Mouse (Mus musculus) right cerebral cortex, postnatal 36 days (tissue): Measurements from ENCODE around the gene Smim27.

Experiments
- DNase-seq, 2 experiments: peaks; one replicate each; pipeline ENCODE4 v3.0.0; 2022; ENCODE audit warnings: low spot score in 2 of 2, mixed read lengths in 1 of 2

Smim27 gene

DNA sequence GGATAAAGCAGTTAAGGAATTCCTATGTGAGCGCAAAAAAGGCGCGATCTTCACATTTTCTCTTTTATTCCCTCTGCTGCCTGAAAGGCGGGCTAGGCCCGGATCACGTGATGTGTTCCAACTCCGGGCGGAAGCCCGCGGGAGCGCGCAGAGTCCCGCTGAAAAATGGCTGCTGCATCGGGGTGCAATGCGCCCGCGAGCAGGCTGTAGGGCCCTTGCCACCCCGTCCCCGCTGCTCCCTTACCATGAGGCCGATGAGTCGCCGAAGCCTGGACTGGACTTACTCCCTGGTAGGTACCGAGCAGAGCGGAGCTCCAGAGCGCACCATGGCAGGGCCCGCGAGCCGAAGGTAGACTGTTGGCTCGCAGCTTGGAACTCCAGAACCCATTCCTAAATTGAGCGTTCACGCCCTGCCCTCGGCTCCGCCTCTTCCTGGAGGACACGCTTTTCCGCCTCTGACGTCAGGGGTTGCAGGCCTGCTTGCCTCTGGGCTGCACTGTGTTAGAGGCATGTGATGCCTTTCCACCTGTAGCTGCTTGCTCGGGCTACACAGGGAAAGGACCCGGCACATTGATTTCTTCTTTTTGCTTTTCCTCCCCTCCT lies at the start of gene Smim27, which contains the start of gene Topors:
TSS of gene Smim27 (plus strand) at position 150 of the 603 bp plus-strand sequence.
TSS of gene Topors (minus strand) at position 421 of the 603 bp plus-strand sequence.
- DNase-seq = peak; percentile 94 to 96

DNA sequence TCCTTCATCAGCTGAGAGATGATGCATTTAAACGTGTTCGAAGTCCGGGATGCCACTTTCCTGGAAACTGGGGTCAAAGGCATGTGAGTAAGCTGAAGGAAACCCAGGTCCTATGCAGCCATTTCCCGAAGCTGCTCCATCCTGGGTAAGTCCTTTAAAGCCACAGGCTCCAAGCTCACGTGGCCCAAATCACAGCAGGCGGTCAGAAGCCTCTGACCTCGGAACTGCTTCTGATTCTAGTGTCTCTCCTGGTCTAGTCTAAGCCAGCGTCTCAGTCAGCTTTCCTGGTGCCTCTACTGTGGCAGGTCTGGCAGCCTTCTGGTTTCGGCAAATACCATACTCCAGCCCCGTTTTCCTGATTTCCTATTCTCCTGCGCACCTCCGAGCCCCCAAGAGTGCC lies 48.9 kb upstream of the Smim27 start:
- DNase-seq = no peak

DNA sequence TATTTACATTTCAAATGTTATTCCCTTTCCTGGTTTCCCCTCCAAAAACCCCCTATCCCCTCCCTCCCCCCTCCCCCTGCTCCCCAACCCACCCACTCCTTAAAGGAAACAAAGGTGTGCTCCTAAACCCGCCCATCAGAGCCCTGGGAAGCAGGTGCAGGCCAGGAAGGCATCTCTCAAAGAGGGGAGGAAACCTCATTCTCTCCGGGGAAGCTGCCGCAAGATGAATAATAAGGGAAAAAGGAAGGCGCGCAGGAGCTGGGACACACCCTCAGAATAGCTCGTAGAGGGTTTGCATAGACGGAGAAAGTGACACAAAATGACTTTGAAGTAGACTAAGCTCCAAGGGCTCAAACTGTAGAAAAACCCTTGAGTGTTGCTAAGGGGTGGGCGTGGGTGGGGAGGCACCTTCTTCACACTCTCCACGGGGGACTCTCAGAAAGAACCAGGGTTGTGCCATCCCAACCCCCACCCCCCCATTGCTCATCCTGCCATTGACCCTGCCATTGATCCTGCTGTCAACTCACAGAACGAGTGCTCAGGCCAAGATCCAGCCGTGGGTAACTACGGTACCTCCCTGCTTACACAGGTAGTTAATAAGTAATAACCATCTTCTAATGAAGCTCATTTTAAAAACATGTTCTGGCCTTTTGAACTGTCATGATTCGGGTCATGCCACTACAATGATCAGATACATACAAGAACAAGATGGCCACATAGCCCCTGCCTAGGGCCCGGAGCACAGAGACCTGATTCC lies 48.2 kb upstream of the Smim27 start:
- no peak for DNase-seq

DNA sequence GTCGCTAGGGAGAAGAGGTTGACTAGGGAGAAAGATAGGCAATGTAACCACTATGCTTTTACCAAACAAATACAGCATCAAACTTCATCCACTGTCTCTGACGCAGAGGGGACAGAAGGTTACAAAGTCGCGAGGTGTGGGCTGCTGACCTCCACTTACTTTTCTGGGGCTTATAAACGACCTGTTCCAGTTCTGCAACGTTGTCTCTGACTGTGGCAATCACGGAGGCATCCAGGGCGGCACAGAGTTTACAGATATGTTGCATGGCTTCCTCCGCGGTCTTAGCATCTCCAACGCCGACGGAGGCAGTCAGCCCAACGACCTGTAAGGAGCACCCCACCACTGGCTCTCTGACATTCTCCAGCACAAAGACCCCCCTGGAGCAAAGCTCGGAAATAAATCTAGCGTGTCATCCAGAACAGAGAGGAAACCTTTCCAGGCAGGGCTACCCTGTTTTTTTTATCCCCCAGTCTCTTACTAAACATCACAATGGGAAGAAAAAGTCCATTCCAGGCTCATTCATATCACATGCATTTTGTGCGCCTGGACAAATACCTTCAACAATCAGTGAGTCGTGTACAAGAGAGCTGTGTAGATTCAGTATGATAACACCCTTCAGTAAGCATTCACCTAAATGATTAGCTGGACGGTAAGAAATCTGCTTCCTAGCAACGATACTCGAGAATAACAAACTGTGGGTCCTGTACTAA lies 47.3 kb upstream of the Smim27 start:
- no peak for DNase-seq

DNA sequence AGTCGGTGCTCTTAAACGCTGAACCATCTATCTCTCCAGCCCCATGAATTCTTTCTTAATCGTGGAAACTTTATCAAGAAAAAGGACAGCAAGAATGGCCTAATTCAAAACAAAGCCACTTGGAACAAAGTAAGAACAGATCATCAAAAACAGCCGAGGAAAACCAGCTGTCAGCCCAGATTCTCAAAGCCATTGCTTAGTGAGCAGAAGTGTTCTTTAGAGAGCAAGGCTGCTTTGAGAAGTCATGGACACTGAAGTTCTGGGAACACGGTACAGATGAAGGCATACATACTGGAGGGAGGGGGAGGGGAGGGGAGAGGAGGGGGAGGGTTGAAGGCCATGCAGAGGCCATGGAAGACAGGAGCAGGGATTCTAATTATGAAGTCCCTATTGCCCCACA lies 43.3 kb upstream of the Smim27 start:
- DNase-seq = no peak

DNA sequence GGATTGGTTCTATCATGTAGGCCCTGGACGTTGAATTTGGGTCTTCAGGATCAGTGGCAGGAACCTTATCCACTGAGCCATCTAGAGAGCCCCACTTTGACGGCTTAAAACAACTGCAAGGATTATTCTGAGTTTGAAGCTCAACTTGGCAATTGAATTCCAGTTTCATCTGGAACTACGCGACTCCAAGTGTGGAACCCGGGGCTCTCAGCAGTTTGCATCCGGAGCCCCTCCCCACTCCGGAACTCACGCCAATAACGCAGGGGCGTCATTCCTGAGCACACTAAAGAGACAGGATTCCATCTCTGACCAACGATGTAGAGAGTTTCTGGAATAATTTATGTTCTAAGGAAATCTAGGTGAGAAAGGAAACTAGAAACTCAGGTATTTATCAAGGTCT lies 42.2 kb upstream of the Smim27 start:
- DNase-seq = no peak

DNA sequence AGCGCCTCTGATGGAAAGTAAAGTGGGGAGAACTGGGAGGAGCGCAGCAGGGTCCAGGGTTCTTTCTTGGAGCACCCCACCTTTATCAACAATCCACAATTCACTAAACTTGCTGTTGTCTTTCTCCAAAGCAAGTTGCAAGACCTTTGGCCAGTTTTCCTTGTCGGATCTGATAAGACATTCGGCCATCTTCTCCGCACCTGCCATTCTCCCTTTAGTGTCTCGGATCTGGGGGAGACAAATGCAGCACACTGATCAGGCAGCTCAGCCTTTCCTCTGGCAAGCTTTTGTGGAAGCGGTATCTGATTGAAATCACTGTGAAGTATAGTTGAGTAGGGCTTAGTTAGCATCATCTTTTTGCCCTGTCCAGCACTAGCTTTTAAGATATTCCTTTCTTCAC lies 41.5 kb upstream of the Smim27 start:
- no peak for DNase-seq

DNA sequence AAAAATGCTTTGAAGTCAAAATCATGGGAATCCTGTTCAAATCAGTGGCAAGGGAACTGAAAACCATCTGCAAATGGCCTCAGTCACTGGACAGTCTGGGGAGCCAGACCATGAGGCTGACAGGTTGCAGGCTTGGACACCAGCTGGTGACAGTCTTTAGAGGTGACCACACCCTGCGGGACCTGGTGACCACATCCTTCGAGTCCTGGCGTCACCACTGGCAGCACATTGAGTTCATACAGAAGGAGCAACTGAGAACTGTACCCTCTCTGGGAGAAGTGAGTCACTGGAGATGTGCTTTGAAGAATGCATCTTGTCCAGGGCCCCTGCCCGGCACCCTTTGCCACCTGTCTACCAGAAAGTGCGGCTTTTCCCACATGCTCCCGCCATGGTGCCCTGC lies 39.7 kb upstream of the Smim27 start:
- DNase-seq = no peak

DNA sequence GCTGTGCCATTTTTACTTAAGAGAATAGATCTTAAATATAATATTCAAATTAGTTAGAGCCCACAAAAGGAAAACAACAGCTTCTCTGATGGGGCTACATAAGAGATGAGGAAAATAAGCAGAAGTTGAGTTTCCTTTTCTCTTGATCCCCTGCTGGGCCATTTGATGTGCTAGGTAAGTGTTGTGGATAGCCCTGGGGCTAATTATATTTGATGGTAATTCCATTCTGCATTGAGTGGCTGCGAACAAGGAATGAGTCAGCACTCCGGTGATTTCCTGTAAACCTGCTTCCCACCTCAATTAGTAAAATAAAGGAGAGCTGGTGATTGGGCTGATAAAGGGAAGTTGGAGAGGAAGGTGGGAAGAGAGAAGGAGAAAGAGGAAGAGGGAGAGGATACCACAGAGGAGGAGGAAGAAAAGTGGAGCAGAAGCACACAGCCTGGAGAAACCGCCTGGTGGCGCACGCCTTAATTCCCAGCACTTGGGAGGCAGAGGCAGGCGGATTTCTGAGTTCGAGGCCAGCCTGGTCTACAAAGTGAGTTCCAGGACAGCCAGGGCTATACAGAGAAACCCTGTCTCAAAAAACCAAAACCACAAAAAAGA lies 36.2 kb upstream of the Smim27 start:
- no peak for DNase-seq

DNA sequence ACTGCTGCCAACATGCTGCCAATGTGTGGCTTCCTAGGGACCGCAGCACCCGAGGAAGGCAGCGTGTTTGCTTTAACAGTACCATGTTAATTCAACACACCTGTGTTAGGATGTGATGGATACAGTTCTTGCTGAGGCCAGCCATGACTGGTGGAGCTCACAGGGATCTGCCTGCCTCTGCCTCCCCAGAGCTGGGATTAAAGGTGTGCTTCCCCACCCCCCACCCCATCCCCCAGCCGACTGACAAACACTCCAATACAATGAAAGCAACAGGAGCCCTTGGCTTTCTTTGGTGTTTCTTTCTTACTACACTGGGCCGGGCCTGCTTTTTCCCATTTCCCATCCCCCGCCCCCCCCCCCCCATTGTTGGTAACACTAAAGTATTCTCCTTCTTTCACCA lies 35.1 kb upstream of the Smim27 start:
- no peak for DNase-seq

DNA sequence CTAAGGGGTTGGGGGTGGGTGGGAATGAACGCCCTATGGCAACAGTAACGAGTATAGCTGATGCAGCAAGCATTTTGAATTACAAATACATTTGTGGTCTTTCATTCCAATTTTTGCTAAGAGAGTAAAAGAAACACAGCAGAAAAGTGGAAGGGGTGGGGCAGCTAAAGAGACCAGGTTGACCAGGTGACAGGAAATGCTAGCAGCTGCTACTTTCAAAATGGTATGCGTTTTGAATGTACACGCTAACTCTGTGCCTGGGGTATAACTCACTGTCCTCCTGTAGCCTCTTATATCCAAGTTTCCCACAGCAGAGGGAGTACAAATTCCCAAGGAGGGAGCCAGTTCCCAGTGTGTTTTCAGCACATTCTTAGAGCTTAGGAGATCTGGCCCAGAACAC lies 32.5 kb upstream of the Smim27 start:
- no peak for DNase-seq

DNA sequence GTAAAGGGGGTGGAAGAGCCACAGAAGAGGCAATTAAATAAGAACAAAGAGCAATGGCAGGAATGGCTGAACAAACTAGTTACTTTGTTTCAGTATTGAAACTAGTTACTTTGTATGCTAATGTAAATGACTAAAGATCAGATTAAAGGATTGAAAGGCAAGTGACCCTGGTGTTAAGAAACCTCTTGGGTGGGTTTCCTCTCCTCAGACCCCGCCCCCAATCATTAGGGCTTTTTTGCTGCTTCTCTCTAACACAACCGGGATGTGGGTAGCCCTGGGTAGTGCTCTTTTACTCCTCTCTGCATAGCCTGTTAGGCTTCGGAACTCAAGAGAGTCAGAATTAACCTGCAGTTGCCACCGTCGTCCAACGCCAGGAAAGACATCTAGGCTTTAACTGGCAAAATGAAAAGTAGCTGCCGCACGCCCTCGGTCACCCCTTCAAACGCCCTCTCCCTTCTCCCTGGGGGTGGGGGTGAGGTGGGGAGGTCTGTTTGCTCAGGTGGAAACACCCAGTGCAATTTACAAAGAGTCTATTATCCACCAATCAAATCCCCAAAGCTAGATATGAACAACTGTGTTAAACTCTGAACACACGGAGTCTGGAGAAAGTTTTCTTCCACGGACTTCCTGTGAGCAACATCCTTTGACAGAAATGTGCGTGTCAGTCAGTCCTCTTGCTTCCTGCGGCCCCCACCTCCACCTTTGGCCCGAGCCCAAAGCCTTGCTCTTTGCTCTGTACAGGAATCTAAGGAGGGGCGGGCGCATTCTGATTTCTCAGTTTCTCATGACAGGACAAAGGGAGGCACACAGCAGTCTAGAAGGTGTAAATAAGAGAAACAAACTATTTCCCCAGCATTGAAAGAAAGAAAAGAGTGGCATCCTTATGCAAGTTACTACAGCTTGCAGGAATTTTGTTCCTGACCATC lies 30.6 kb upstream of the Smim27 start:
- DNase-seq = no peak

DNA sequence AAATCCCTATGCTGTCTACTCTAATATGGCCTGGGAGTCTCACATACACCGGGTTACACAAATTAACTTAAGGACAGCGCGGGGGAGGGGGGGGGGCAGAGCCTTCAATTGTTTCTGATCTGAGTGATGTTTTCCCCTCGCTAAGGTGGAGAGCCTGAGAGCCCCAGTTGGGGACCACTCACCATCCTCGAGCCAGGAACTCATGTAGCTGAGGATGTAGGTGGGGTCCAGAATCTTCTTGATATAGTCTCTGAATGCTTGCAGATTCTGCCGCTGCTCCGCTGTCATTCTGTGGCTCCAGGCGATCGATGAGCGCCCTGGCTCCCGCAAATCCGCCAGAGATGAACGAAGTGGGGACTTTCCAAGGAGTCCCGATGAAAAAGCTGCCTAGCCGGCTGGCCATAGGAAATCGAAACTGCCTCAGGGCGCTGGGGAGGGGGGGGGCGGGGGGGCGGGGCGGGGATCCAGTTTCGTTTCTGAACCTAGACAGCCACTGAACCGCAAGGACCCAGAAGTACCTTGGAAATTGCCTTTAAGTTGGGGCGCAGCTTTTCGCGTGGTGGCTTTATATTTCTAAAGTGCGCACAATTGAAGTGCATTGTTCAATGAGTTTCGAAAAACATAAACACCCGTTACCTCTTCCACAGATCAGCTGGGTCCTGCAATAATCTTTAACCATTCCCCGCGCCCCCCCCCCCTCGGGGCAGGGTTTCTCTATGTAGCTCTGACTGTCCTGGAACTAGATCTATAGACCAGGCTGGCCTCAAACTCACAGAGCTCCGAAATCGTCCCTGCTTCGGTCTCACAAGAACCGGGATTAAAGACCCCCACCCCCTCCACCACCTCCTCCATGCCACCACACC lies 29.7 kb upstream of the Smim27 start, which contains the start of gene Ddx58:
TSS of gene Ddx58 (minus strand) at position 420 of the 863 bp plus-strand sequence.
- no peak for DNase-seq

DNA sequence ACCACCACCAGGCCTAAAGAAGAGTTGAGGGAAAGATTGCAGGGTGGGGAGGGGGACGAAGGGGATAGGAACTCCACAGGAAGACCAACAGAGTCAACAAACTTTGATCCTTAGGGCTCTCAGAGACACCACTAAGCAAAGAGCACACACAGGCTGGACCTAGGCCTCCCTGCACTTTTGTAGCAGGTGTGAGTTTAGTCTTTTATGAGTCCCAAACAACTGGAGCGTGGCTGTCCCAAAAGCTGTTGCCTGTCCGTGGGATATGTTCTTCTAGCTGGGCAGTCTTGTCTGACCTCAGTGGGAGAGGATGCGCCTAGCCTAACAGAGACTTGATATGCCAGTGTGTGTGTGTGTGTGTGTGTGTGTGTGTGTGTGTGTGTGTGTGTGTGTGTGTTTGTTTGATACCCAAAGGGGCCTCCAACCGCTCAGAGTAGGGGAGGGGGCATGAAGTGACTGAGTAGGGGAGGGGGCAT lies 29.1 kb upstream of the Smim27 start:
- DNase-seq = no peak

DNA sequence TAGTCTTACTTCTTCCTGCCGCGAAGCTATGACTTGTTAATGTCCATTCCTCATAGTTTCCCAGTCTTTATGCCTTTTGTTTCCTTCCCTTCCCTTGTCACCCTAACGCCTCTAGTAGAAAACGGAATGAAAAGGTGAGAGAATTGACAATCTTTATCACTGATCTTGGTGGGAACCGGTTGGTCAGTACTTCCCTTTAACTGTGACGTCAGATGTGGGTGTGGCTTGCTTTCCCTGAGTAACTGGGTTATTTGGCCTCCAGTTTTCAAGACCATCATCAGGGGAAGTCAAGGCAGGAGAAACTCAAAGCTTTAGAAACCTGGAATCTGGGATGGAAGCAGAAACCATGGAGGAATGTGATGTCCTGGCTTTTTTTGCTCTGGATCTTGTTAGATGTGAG lies 27.5 kb upstream of the Smim27 start:
- no peak for DNase-seq

DNA sequence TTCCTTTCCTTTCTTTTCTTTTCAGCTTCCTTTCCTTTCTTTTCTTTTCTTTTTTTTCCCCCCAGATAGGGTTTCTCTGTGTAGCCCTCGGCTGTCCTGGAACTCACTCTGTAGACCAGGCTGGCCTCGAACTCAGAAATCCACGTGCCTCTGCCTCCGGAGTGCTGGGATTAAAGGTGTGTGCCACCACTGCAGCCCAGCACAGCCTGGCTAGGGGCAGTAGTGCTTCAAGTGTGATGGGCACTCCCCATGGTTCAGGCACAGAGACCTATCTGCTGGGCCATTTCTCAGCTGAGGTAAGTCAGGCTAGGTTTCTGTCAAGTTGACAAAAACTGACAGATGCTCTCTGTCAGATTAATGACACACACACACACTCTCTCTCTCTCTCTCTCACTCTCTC lies 26.4 kb upstream of the Smim27 start:
- no peak for DNase-seq

DNA sequence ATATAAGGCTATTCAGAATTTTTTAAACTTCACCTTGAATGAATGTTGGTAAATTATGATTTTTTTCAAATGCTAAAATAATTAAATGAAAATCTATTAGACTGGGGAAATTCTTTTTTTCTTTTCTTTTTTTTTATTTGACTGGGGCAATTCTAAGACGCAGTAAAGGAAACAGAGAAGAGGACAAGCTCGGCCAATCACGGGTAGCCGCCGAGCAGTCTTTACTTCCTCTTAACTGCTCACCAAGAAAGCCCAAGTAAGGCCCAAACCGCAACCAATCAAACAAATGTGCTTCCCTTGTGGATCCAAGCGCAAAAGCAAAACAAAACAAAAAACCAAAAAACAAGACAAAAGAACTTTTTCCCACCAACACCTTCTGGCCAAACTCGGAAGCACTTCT lies 25.3 kb upstream of the Smim27 start:
- no peak for DNase-seq

DNA sequence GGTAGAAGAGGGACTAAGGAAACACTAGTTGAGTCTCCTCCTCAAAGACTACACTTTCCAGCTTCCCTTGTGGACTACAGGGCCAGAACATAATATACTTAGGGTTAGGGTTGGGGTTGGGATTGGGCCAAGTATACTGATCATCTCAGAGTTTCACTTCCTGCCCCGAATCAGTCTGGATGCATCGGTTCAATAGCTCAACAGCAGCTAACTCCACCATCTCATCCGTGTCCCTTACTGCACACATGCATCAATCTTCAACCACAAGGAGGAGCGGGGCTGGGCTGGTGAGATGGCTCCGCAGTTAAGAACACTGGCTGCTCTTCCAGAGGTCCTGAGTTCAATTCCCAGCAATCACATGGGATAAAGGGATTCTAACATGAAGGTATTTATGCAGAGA lies 18.4 kb upstream of the Smim27 start:
- DNase-seq = no peak

DNA sequence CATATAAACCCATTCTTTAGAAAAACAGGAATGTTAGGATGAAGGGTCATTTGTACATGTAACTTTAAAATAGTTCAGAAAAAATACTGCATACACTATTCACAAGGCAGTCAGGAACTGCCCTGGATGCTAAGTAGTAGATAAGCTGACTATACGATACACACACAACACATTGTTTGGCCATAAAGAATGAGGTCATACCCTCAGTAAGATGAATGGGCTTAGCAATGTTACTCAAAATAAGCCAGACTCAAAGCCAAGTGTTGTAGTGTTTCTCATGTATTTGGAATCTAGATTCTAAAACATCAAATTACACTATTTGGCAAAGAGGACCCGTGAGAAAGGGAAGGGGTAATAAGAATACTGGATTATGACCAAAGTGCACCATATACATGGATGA lies 15.6 kb upstream of the Smim27 start:
- no peak for DNase-seq

DNA sequence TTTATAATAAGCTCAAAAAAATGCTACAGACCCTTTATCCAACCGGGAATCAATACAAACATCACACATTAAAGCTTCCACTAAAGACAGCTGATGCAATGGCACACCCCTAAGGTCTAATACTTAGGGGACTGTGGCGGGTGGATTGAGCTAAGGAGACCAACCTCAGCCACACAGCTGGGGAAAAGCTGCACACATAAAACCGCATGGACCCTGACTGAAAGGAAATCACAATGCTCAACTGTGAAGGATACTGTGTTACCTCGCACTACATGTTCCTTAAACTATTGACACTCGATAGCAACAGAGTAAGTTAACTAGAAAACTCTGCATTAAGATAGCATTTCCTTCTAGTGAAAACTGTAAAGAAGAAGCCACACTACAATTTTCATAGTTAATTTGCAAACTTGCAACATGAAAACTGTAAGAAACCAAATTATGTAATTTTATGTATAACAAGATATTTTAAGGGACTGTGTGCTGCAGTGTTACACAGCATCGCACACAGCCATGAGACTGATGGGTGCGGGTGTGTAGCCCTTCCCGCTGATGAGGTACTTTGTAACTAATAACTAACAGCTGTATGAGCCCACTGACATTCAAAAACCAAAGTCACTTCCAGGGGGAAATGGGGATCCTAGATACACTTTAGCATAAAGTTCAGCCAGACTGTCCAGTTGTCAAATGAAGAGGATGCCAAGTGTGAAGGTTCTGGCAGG lies 14.8 kb upstream of the Smim27 start:
- DNase-seq = no peak
